Mouse (Mus musculus): Measurements from ENCODE around the gene Traf5.

- TF ChIP-seq GATA1 (IDR thresholded peaks at IDR 0.05; ENCODE audit: low read length): no peak
- TF ChIP-seq TAL1 (IDR thresholded peaks at IDR 0.05; ENCODE audit: low read length): no peak
Measured at GRCm38 (mm10) chr1:192072426-192072825, 19.9 kb downstream of the Traf5 start.
